In genomic region chr16:13041356-13041755, GRCm38 (mm10) we compare ENCODE assay signal across 23 mouse cellular contexts.
A peak's percentile ranks its signal among the peaks of the same experiment; 100 is the strongest.
DNase-seq lines count a peak whose midpoint lies in the region; ATAC-seq and TF ChIP-seq lines count a peak whose summit lies in the region.
"Had no signal": no experiment of that assay in that cellular context is flagged by ENCODE, and none has a peak within 500 bp of the region (broad histone marks: within the 10 kb centered on the region; RNA-seq: fewer than 3 reads in every experiment).

No protein-coding gene starts in this region.

- no peaks in the 10 kb centered on the region for H3K36me3 ChIP-seq in intestine, embryonic 15.5 days
- no peaks in the 10 kb centered on the region for H3K36me3 ChIP-seq in intestine, embryonic 16.5 days (ENCODE audit: control insufficient read depth, insufficient read depth, low read length)
- H3K36me3 ChIP-seq in liver, adult 2 months (ENCODE audit: control insufficient read depth, insufficient read depth, low read length): no peaks in the 10 kb centered on the region
- H3K36me3 ChIP-seq in liver, embryonic 11.5 days (ENCODE audit: control insufficient read depth, insufficient read depth, low read length): no peaks in the 10 kb centered on the region
- no peaks in the 10 kb centered on the region for H3K36me3 ChIP-seq in kidney, postnatal 0 days (ENCODE audit: insufficient read depth, low read length)
- no peaks in the 10 kb centered on the region for H3K36me3 ChIP-seq in stomach, embryonic 15.5 days
- H3K36me3 ChIP-seq in hindbrain, embryonic 13.5 days: no peaks in the 10 kb centered on the region
- H3K36me3 ChIP-seq: embryonic facial prominence, embryonic 12.5 days; G1E; heart, embryonic 10.5 days; hindbrain, embryonic 10.5 days had no signal

- no peak for TF ChIP-seq CTCF in liver, adult 2 months (IDR thresholded peaks at IDR 0.05; ENCODE audit: low read depth, low read length)
- TF ChIP-seq CTCF in kidney, postnatal 0 days (IDR thresholded peaks at IDR 0.05; ENCODE audit: low read depth): no peak

- no peaks in the 10 kb centered on the region for H3K79me2 ChIP-seq in liver, adult 2 months (ENCODE audit: control insufficient read depth, insufficient read depth, low read length)

- TF ChIP-seq POLR2A in liver, adult 2 months (IDR thresholded peaks at IDR 0.05; ENCODE audit: extremely low read depth, insufficient read depth, low read length): no peak

- H3K27ac ChIP-seq in intestine, embryonic 15.5 days: no peak overlapping the region
- H3K27ac ChIP-seq in intestine, embryonic 16.5 days (ENCODE audit: low read length): no peak overlapping the region
- H3K27ac ChIP-seq in liver, adult 2 months (replicated peaks; ENCODE audit: insufficient read depth, low read depth, low read length): no peak overlapping the region
- no peak overlapping the region for H3K27ac ChIP-seq in liver, embryonic 11.5 days (ENCODE audit: low read depth, low read length)
- peak overlapping the region; percentile 86 for H3K27ac ChIP-seq in kidney, postnatal 0 days
- H3K27ac ChIP-seq in stomach, embryonic 15.5 days: peak overlapping the region; percentile 23; the same call in 1 of the 2 replicates
- H3K27ac ChIP-seq in hindbrain, embryonic 13.5 days: no peak overlapping the region
- H3K27ac ChIP-seq: embryonic facial prominence, embryonic 12.5 days; heart, embryonic 10.5 days; hindbrain, embryonic 10.5 days had no signal

- H3K9me3 ChIP-seq in intestine, embryonic 15.5 days: no peaks in the 10 kb centered on the region
- no peaks in the 10 kb centered on the region for H3K9me3 ChIP-seq in intestine, embryonic 16.5 days (ENCODE audit: control insufficient read depth, low read length)
- peaks cover 2% of the 10 kb centered on the region; the same call in 1 of the 2 replicates for H3K9me3 ChIP-seq in liver, embryonic 11.5 days (ENCODE audit: control insufficient read depth, low read length)
- no peaks in the 10 kb centered on the region for H3K9me3 ChIP-seq in kidney, postnatal 0 days (replicated peaks; ENCODE audit: low read length)
- no peaks in the 10 kb centered on the region for H3K9me3 ChIP-seq in stomach, embryonic 15.5 days
- no peaks in the 10 kb centered on the region for H3K9me3 ChIP-seq in hindbrain, embryonic 13.5 days
- H3K9me3 ChIP-seq: embryonic facial prominence, embryonic 12.5 days; G1E; heart, embryonic 10.5 days; hindbrain, embryonic 10.5 days had no signal

- 0 out of 2 replicates have a peak, but pooled peaks cover 2% of the 10 kb centered on the region for H3K4me1 ChIP-seq in intestine, embryonic 15.5 days (replicated peaks)
- H3K4me1 ChIP-seq in intestine, embryonic 16.5 days (ENCODE audit: control insufficient read depth, insufficient read depth, low read length): no peaks in the 10 kb centered on the region; the same call in 1 of the 2 replicates
- 0 out of 2 replicates have a peak, but pooled peaks cover 1% of the 10 kb centered on the region for H3K4me1 ChIP-seq in liver, adult 2 months (ENCODE audit: control insufficient read depth, insufficient read depth, low read length)
- H3K4me1 ChIP-seq in liver, embryonic 11.5 days (replicated peaks; ENCODE audit: control insufficient read depth, insufficient read depth, low read length): no peaks in the 10 kb centered on the region
- peaks cover 6% of the 10 kb centered on the region; the same call in 1 of the 2 replicates for H3K4me1 ChIP-seq in kidney, postnatal 0 days (replicated peaks; ENCODE audit: insufficient read depth, low read length)
- no peaks in the 10 kb centered on the region for H3K4me1 ChIP-seq in stomach, embryonic 15.5 days
- H3K4me1 ChIP-seq in hindbrain, embryonic 13.5 days (replicated peaks): 0 out of 2 replicates have a peak, but pooled peaks cover 7% of the 10 kb centered on the region
- H3K4me1 ChIP-seq: embryonic facial prominence, embryonic 12.5 days; heart, embryonic 10.5 days had no signal

- H3K27me3 ChIP-seq in intestine, embryonic 15.5 days (replicated peaks): no peaks in the 10 kb centered on the region
- H3K27me3 ChIP-seq in intestine, embryonic 16.5 days (replicated peaks; ENCODE audit: control insufficient read depth, insufficient read depth, low read length): no peaks in the 10 kb centered on the region
- H3K27me3 ChIP-seq in liver, adult 2 months (ENCODE audit: control insufficient read depth, insufficient read depth, low read length): no peaks in the 10 kb centered on the region
- no peaks in the 10 kb centered on the region for H3K27me3 ChIP-seq in liver, embryonic 11.5 days (replicated peaks; ENCODE audit: control insufficient read depth, insufficient read depth, low read length)
- H3K27me3 ChIP-seq in kidney, postnatal 0 days (ENCODE audit: insufficient read depth, low read length): no peaks in the 10 kb centered on the region
- H3K27me3 ChIP-seq in stomach, embryonic 15.5 days (replicated peaks): no peaks in the 10 kb centered on the region
- no peaks in the 10 kb centered on the region for H3K27me3 ChIP-seq in hindbrain, embryonic 13.5 days
- H3K27me3 ChIP-seq: embryonic facial prominence, embryonic 12.5 days had no signal

- H3K4me2 ChIP-seq in intestine, embryonic 15.5 days (replicated peaks): no peak overlapping the region
- H3K4me2 ChIP-seq in intestine, embryonic 16.5 days (ENCODE audit: low read depth, low read length): no peak overlapping the region
- no peak overlapping the region for H3K4me2 ChIP-seq in liver, embryonic 11.5 days
- H3K4me2 ChIP-seq in kidney, postnatal 0 days (ENCODE audit: low read length): no peak overlapping the region
- H3K4me2 ChIP-seq in stomach, embryonic 15.5 days: no peak overlapping the region
- H3K4me2 ChIP-seq in hindbrain, embryonic 13.5 days: no peak overlapping the region
- H3K4me2 ChIP-seq: embryonic facial prominence, embryonic 12.5 days had no signal

- no peak overlapping the region for H3K4me3 ChIP-seq in intestine, embryonic 15.5 days (replicated peaks)
- no peak overlapping the region for H3K4me3 ChIP-seq in intestine, embryonic 16.5 days (ENCODE audit: low read length)
- no peak overlapping the region for H3K4me3 ChIP-seq in liver, adult 2 months (ENCODE audit: insufficient read depth, low read depth, low read length)
- no peak overlapping the region for H3K4me3 ChIP-seq in liver, embryonic 11.5 days (ENCODE audit: low read depth, low read length)
- no peak overlapping the region for H3K4me3 ChIP-seq in kidney, postnatal 0 days (replicated peaks; ENCODE audit: low read depth, low read length)
- H3K4me3 ChIP-seq in stomach, embryonic 15.5 days (replicated peaks): no peak overlapping the region
- no peak overlapping the region for H3K4me3 ChIP-seq in hindbrain, embryonic 13.5 days
- H3K4me3 ChIP-seq: embryonic facial prominence, embryonic 12.5 days; heart, embryonic 10.5 days; hindbrain, embryonic 10.5 days had no signal

- 0 out of 2 replicates have a peak, but pooled peaks have one; percentile 8 for ATAC-seq in intestine, embryonic 15.5 days
- ATAC-seq in intestine, embryonic 16.5 days: no peak
- ATAC-seq in liver, embryonic 11.5 days (replicated peaks; ENCODE audit: low FRiP score): no peak
- peak; percentile 74 for ATAC-seq in kidney, postnatal 0 days (replicated peaks; ENCODE audit: low FRiP score, low read depth)
- ATAC-seq in stomach, embryonic 15.5 days (ENCODE audit: insufficient read depth, low FRiP score, low read depth): no peak
- ATAC-seq in hindbrain, embryonic 13.5 days (ENCODE audit: low FRiP score): no peak
- ATAC-seq: CD4-positive, CD25-positive, alpha-beta regulatory T cell, adult 4 months; forebrain, embryonic 16.5 days had no signal

- 44% methylated on average over 3 of the region's 3 CpGs for WGBS in intestine, embryonic 15.5 days
- 49% methylated on average over 3 of the region's 3 CpGs for WGBS in intestine, embryonic 16.5 days
- 72% methylated on average over 3 of the region's 3 CpGs for WGBS in liver, adult 2 months
- 70% methylated on average over 3 of the region's 3 CpGs for WGBS in liver, embryonic 11.5 days
- WGBS in kidney, postnatal 0 days: 45% methylated on average over 3 of the region's 3 CpGs
- 50% methylated on average over 3 of the region's 3 CpGs for WGBS in stomach, embryonic 15.5 days
- WGBS in hindbrain, embryonic 13.5 days: 71% methylated on average over 3 of the region's 3 CpGs

- peak; percentile 76 for DNase-seq in liver, adult 2 months (ENCODE audit: extremely low read depth, low read depth, low spot score)
- DNase-seq in liver, embryonic 11.5 days (ENCODE audit: low spot score): no peak
- DNase-seq in kidney, postnatal 0 days (ENCODE audit: low spot score): no peak
- no peak for DNase-seq in neural tube, embryonic 10.5 days (ENCODE audit: extremely low spot score, low spot score)
- DNase-seq: adrenal gland, postnatal 10 days; B cell, adult 2 months; cerebellum, adult 11 months; cerebellum, adult 8-10 months; cerebellum, postnatal 14 days; embryo, embryonic 11 days; gastrocnemius, postnatal 10 days; heart, adult 18-20 months; heart, postnatal 10 days had no signal

- no peak overlapping the region for H3K9ac ChIP-seq in intestine, embryonic 15.5 days
- H3K9ac ChIP-seq in intestine, embryonic 16.5 days (ENCODE audit: low read depth, low read length): no peak overlapping the region
- no peak overlapping the region for H3K9ac ChIP-seq in liver, adult 2 months (ENCODE audit: low read depth, low read length)
- H3K9ac ChIP-seq in liver, embryonic 11.5 days (ENCODE audit: low read depth, low read length): no peak overlapping the region
- no peak overlapping the region for H3K9ac ChIP-seq in kidney, postnatal 0 days (ENCODE audit: low read depth, low read length)
- no peak overlapping the region for H3K9ac ChIP-seq in stomach, embryonic 15.5 days
- H3K9ac ChIP-seq in hindbrain, embryonic 13.5 days: no peak overlapping the region
- H3K9ac ChIP-seq: embryonic facial prominence, embryonic 12.5 days had no signal

Comparison
In these comparisons a context has a peak if more than half of its experiments do, and no peak if none do; other contexts are left out.
1. ATAC-seq: peak in intestine, embryonic 15.5 days (single experiment) and kidney, postnatal 0 days (single experiment); none in intestine, embryonic 16.5 days (single experiment), liver, embryonic 11.5 days (single experiment), stomach, embryonic 15.5 days (single experiment) and hindbrain, embryonic 13.5 days (single experiment).
2. H3K27ac ChIP-seq: peak in kidney, postnatal 0 days (single experiment) and stomach, embryonic 15.5 days (single experiment); none in intestine, embryonic 15.5 days (single experiment), intestine, embryonic 16.5 days (single experiment), liver, adult 2 months (single experiment), liver, embryonic 11.5 days (single experiment) and hindbrain, embryonic 13.5 days (single experiment).